Mouse (Mus musculus): ENCODE data around the gene Tmco1.

GRCm38 (mm10) chr1:167357387-167357786 is 49.2 kb downstream of the Tmco1 start:
- no peak for TF ChIP-seq CTCF (IDR thresholded peaks at IDR 0.05; ENCODE audit: low read depth, low read length)
- TF ChIP-seq POLR2A (IDR thresholded peaks at IDR 0.05; ENCODE audit: insufficient read depth, low read length) = no peak

All from ES-Bruce4 (cell line).